Mouse (Mus musculus) kidney, postnatal 10 days (tissue): ENCODE measurements around the gene Zfp853.

Experiments used
- DNase-seq: peaks from one replicate; pipeline ENCODE4 v3.0.0; 2021; ENCODE audit warnings: mixed read lengths

The Zfp853 gene

GRCm38 (mm10) chr5:143292879-143293278 is 544 bp downstream of the Zfp853 start:
- no peak for DNase-seq

GRCm38 (mm10) chr5:143289299-143289698 is 4.1 kb downstream of the Zfp853 start:
- no peak for DNase-seq

GRCm38 (mm10) chr5:143288378-143288911 is 5.0 kb downstream of the Zfp853 start:
- no peak for DNase-seq

- DNase-seq, result no peak
Measured at GRCm38 (mm10) chr5:143287774-143288328, 5.6 kb downstream of the Zfp853 start.

- no peak for DNase-seq
Measured at GRCm38 (mm10) chr5:143284762-143285161, 8.7 kb downstream of the Zfp853 start.

- no peak for DNase-seq
Measured at GRCm38 (mm10) chr5:143279247-143279646, 14.2 kb downstream of the Zfp853 start.

GRCm38 (mm10) chr5:143275761-143276160 is 17.7 kb downstream of the Zfp853 start:
- no peak for DNase-seq

GRCm38 (mm10) chr5:143272540-143273330 is 20.7 kb downstream of the Zfp853 start:
- DNase-seq, result no peak

GRCm38 (mm10) chr5:143272108-143272507 is 21.3 kb downstream of the Zfp853 start:
- no peak for DNase-seq

- no peak for DNase-seq
Measured at GRCm38 (mm10) chr5:143271642-143272041, 21.8 kb downstream of the Zfp853 start.

- no peak for DNase-seq
Measured at GRCm38 (mm10) chr5:143270151-143270519, 23.3 kb downstream of the Zfp853 start.

GRCm38 (mm10) chr5:143269363-143270150 is 23.9 kb downstream of the Zfp853 start, which contains the start of gene Zfp316:
Zfp316 (minus strand) TSS chr5:143270022.
- peak; percentile 84 for DNase-seq

GRCm38 (mm10) chr5:143268985-143269362 is 24.4 kb downstream of the Zfp853 start:
- no peak for DNase-seq

GRCm38 (mm10) chr5:143266794-143267193 is 26.6 kb downstream of the Zfp853 start:
- DNase-seq, result no peak

- DNase-seq, result no peak
Measured at GRCm38 (mm10) chr5:143265409-143265808, 28.0 kb downstream of the Zfp853 start.

GRCm38 (mm10) chr5:143264689-143265088 is 28.7 kb downstream of the Zfp853 start:
- DNase-seq, result no peak

GRCm38 (mm10) chr5:143261636-143262035 is 31.8 kb downstream of the Zfp853 start:
- DNase-seq, result no peak

- no peak for DNase-seq
Measured at GRCm38 (mm10) chr5:143255802-143256201, 37.6 kb downstream of the Zfp853 start.

- DNase-seq, result no peak
Measured at GRCm38 (mm10) chr5:143255131-143255519, 38.3 kb downstream of the Zfp853 start.

- no peak for DNase-seq
Measured at GRCm38 (mm10) chr5:143254487-143255130, 38.8 kb downstream of the Zfp853 start.

- peak; percentile 24 for DNase-seq
Measured at GRCm38 (mm10) chr5:143253881-143254486, 39.4 kb downstream of the Zfp853 start.

- DNase-seq, result peak; percentile 43
Measured at GRCm38 (mm10) chr5:143253186-143253880, 40.1 kb downstream of the Zfp853 start.
